9 mouse cellular contexts compared by ENCODE assay signal in the genomic region with DNA sequence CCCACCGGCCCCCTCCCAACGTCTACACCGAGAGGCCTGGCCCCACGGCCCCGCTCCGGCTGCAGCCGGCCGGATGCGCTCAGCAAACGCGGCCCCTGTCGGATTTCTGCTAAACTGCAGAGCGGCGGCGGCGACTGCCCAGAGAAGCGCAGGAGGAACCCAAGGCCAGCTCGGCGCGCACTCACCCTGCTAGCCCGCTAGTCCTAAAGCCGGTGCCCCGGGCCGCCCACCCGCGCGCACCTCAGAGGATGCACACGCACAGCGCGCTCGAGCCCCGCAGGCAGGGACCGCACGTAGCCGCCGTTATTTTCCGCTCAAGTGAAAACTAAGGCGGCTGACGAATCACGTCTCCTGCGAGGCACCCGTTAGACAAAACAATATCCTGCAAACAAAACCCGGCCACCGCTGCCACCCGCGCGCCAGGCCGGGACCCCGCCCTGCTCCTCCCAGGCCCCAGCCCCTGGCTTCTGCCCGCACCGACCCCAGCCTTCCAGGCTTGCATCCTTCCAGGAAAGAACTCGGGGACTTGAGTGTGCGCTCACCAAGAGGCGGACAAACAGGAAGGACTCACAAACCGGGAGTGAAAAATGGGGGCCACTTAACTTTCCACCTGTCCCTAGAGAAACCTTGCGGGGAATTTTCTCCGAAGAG. TPM values are rescaled to one million over a fixed set of nuclear protein-coding genes. Genes with fewer than 3 reads are reported as not detected.
A peak's percentile ranks its signal among the peaks of the same experiment; 100 is the strongest.
DNase-seq lines count a peak whose midpoint lies in the region; ATAC-seq and TF ChIP-seq lines count a peak whose summit lies in the region.
"Had no signal": no experiment of that assay in that cellular context is flagged by ENCODE, and none has a peak within 500 bp of the region (broad histone marks: within the 10 kb centered on the region; RNA-seq: fewer than 3 reads in every experiment).

No protein-coding gene starts in this region.

- no peaks in the 10 kb centered on the region for H3K9me3 ChIP-seq in intestine, embryonic 15.5 days
- no peaks in the 10 kb centered on the region for H3K9me3 ChIP-seq in limb, embryonic 10.5 days (replicated peaks)
- H3K9me3 ChIP-seq in midbrain, embryonic 12.5 days = no peaks in the 10 kb centered on the region

- WGBS in intestine, embryonic 15.5 days = under 1% methylated on average over 57 of the region's 57 CpGs
- under 1% methylated on average over 57 of the region's 57 CpGs for WGBS in limb, embryonic 10.5 days
- under 1% methylated on average over 56 of the region's 57 CpGs for WGBS in midbrain, embryonic 12.5 days
- 2% methylated on average over 57 of the region's 57 CpGs for WGBS in small intestine, adult 2 months

- H3K4me1 ChIP-seq in intestine, embryonic 15.5 days (replicated peaks) = peaks cover 22% of the 10 kb centered on the region
- H3K4me1 ChIP-seq in limb, embryonic 10.5 days = peaks cover 54% of the 10 kb centered on the region
- peaks cover 49% of the 10 kb centered on the region for H3K4me1 ChIP-seq in midbrain, embryonic 12.5 days
- no peaks in the 10 kb centered on the region for H3K4me1 ChIP-seq in small intestine, adult 2 months (ENCODE audit: control insufficient read depth, insufficient read depth, insufficient read length, low read length)

- peak overlapping the region; percentile 53 for H3K4me3 ChIP-seq in intestine, embryonic 15.5 days (replicated peaks)
- peak overlapping the region; percentile 65 for H3K4me3 ChIP-seq in limb, embryonic 10.5 days
- H3K4me3 ChIP-seq in midbrain, embryonic 12.5 days = peak overlapping the region; percentile 62
- H3K4me3 ChIP-seq in small intestine, adult 2 months (ENCODE audit: low read depth, low read length) = peak overlapping the region; percentile 58
- H3K4me3 ChIP-seq: erythroblast, embryonic 14.5 days had no signal

- H3K4me2 ChIP-seq in intestine, embryonic 15.5 days (replicated peaks) = peak overlapping the region; percentile 97
- H3K4me2 ChIP-seq in midbrain, embryonic 12.5 days (replicated peaks) = peak overlapping the region; percentile 92

- ATAC-seq in intestine, embryonic 15.5 days = peak; percentile 79
- ATAC-seq in midbrain, embryonic 12.5 days (ENCODE audit: low FRiP score, low read depth) = peak; percentile 74

- peak; percentile 85 for DNase-seq in adrenal gland, postnatal 25 days
- DNase-seq in embryo, embryonic 11 days = peak; percentile 95
- DNase-seq in gastrocnemius, postnatal 36 days = peak; percentile 54 to 58
- DNase-seq in limb, embryonic 10.5 days (ENCODE audit: low spot score) = peak; percentile 91
- DNase-seq in adipocyte (ENCODE audit: low spot score) = no peak

- intact Hi-C loops in gastrocnemius, postnatal 36 days (cut with DNase I) = loop anchor here (10.0 kb wide), 1 partner anchor 256 kb away; no protein-coding TSS in a partner anchor

- TF ChIP-seq CTCF in small intestine, adult 2 months (IDR thresholded peaks at IDR 0.05; ENCODE audit: extremely low read depth, insufficient read length, insufficient replicate concordance, low read depth, low read length) = no peak

- no peak for TF ChIP-seq POLR2A in small intestine, adult 2 months (IDR thresholded peaks at IDR 0.05; ENCODE audit: low read depth, low read length)

- H3K27ac ChIP-seq in intestine, embryonic 15.5 days = peak overlapping the region; percentile 71
- H3K27ac ChIP-seq in limb, embryonic 10.5 days = peak overlapping the region; percentile 83
- H3K27ac ChIP-seq in midbrain, embryonic 12.5 days (replicated peaks) = peak overlapping the region; percentile 94
- no peak overlapping the region for H3K27ac ChIP-seq in small intestine, adult 2 months (ENCODE audit: insufficient read depth, low read depth, low read length)

- peaks cover 72% of the 10 kb centered on the region for H3K27me3 ChIP-seq in intestine, embryonic 15.5 days (replicated peaks)
- peaks cover 99% of the 10 kb centered on the region for H3K27me3 ChIP-seq in limb, embryonic 10.5 days (ENCODE audit: low read depth, poor library complexity, severe bottlenecking)
- peaks cover 14% of the 10 kb centered on the region for H3K27me3 ChIP-seq in midbrain, embryonic 12.5 days
- peaks cover 23% of the 10 kb centered on the region for H3K27me3 ChIP-seq in small intestine, adult 2 months (ENCODE audit: control insufficient read depth, insufficient read depth, low read length)

- no peaks in the 10 kb centered on the region for H3K36me3 ChIP-seq in intestine, embryonic 15.5 days
- no peaks in the 10 kb centered on the region for H3K36me3 ChIP-seq in limb, embryonic 10.5 days
- H3K36me3 ChIP-seq in midbrain, embryonic 12.5 days = no peaks in the 10 kb centered on the region
- no peaks in the 10 kb centered on the region for H3K36me3 ChIP-seq in small intestine, adult 2 months (ENCODE audit: control insufficient read depth, insufficient read depth, low read length)

- H3K9ac ChIP-seq in intestine, embryonic 15.5 days = peak overlapping the region; percentile 49
- peak overlapping the region; percentile 62 for H3K9ac ChIP-seq in midbrain, embryonic 12.5 days (replicated peaks)

RNA-seq across cellular contexts. Expression of a gene that starts 2.9 kb away (rescaled TPM):
- total RNA-seq in adrenal gland, postnatal 25 days (2021) = 6.7 and 9.9 TPM in 2 replicates
- total RNA-seq in gastrocnemius, postnatal 36 days (2021) = 1 to 10 TPM in 1 of 2 experiments, under 1 TPM in 1; 0.81 to 1.0 TPM
- polyA plus RNA-seq in intestine, embryonic 15.5 days (2015; fragmentation: Nextera tagmentation; extraction: Ambion mirVana) = 9.4 and 10.0 TPM in 2 replicates
- polyA plus RNA-seq in limb, embryonic 10.5 days (2016; fragmentation: Nextera tagmentation; extraction: Ambion mirVana) = 1.3 and 1.8 TPM in 2 replicates
- polyA plus RNA-seq in midbrain, embryonic 12.5 days (2016; fragmentation: Nextera tagmentation; extraction: Ambion mirVana) = 43.5 and 48.9 TPM in 2 replicates
- polyA plus RNA-seq in small intestine, adult 2 months (2012; rRNA removed) = 0.70 and 0.81 TPM in 2 replicates
- polyA plus RNA-seq: erythroblast, embryonic 14.5 days had no signal
